Mouse (Mus musculus) kidney, embryonic 16.5 days (tissue): Measurements from ENCODE around the gene Dnajb2. TPM values are rescaled to one million over a fixed set of nuclear protein-coding genes. Genes with fewer than 3 reads are reported as not detected.

Experiments used
- ATAC-seq: fragments of 200-750 bp; cut with Nextera tagmentation; 2 replicates; pipeline ENCODE4 v1.8.0; 2017; ENCODE audit warnings: moderate TSS enrichment; ENCODE audit not compliant: low FRiP score, low TSS enrichment
- H3K27ac ChIP-seq: fragments of 300-500 bp; sonication (generic); 2 replicates; pipeline ENCODE4 v1.5.1; 2014; ENCODE audit warnings: low read length
- H3K27me3 ChIP-seq: fragments of 300-500 bp; sonication (generic); 2 replicates; pipeline ENCODE4 v1.6.1; 2014; ENCODE audit warnings: low read length, control low read depth, mixed read lengths; ENCODE audit not compliant: insufficient read depth
- H3K36me3 ChIP-seq: fragments of 300-500 bp; sonication (generic); 2 replicates; pipeline ENCODE4 v1.6.1; 2014; ENCODE audit warnings: low read length, control low read depth, mixed read lengths; ENCODE audit not compliant: insufficient read depth
- H3K4me1 ChIP-seq: fragments of 300-500 bp; sonication (generic); 2 replicates; pipeline ENCODE4 v1.6.1; 2014; ENCODE audit warnings: low read length, control low read depth, mixed read lengths; ENCODE audit not compliant: insufficient read depth
- H3K4me2 ChIP-seq: fragments of 300-500 bp; sonication (generic); replicated peaks from 2 replicates; pipeline ENCODE4 v1.6.1; 2014; ENCODE audit warnings: low read depth, low read length
- H3K4me3 ChIP-seq: fragments of 300-500 bp; sonication (generic); 2 replicates; pipeline ENCODE4 v1.5.1; 2014; ENCODE audit warnings: mild to moderate bottlenecking, low read length
- H3K9ac ChIP-seq: fragments of 300-500 bp; sonication (generic); replicated peaks from 2 replicates; pipeline ENCODE4 v1.6.1; 2014; ENCODE audit warnings: low read length
- H3K9me3 ChIP-seq: fragments of 300-500 bp; sonication (generic); 2 replicates; pipeline ENCODE4 v1.6.1; 2016; ENCODE audit warnings: low read length, control low read depth
- WGBS: fragments of 180-500 bp; shearing (Covaris S2); extraction: QIAGEN DNeasy Blood & Tissue Kit; methylation state at CpG from one replicate; pipeline ENCODE4 v1.1.7; 2014; 5-methylcytosine and 5-hydroxymethylcytosine counted together
- polyA plus RNA-seq: library from polyadenylated mRNA; unstranded; fragments of >200 nt; fragmentation: Nextera tagmentation; extraction: Ambion mirVana; gene quantifications from 2 replicates; pipeline ENCODE4 v1.2.1, GENCODE M21; 2015

Gene Dnajb2
- polyA plus RNA-seq, 1 experiment from 2014 or later, result 41.3 TPM

DNA sequence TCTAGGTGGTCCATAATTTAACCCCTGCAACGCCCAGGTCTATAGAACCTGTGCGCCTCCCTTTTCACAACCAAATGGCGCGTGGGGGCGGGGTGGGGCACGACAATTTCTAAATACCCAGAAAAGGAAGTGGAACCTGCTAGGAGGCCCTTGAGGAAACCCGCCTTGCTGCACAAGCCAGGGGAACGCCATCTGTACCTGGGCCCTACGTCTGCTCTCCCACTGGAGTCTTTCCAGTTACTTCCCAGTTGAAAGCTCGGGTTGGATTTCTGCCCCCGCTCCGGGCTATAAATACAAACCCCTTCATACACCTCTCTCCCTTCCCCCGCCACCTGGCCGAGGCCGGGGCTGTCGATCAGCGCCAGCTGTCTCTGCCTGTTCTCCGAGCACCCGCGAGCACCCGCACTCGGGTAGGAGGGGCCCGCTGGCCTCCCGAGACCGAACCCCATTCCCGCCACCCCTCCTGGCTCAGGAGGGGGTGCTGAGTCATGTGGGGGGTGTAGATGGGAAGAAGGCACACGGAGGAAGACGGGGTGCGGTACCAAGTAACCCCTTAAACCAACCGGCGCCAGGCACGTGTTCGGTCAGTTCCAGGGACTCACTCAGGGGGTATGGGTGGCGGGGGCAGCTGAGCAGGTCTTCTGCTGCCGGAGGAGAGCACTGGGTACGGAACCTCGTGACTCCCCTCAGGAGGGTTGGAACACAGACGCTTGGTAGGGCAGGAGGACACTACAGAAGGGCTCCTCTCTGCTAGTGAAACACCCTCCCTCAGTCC, 17.8 kb upstream of the Dnajb2 start:
- peak overlapping the region; percentile 99 for H3K4me2 ChIP-seq
- whole genome bisulfite sequencing, result 2% methylated on average over 38 of the region's 38 CpGs
- peaks cover 23% of the 10 kb centered on the region for H3K4me1 ChIP-seq
- peak; percentile 10; the same call in 1 of the 2 replicates for ATAC-seq
- H3K27ac ChIP-seq, result no peak overlapping the region; the same call in 1 of the 2 replicates
- H3K36me3 ChIP-seq, result peaks cover 20% of the 10 kb centered on the region
- H3K9ac ChIP-seq, result peak overlapping the region; percentile 68
- H3K4me3 ChIP-seq, result peak overlapping the region; percentile 54
- H3K27me3 ChIP-seq, result peaks cover 33% of the 10 kb centered on the region
- no peaks in the 10 kb centered on the region for H3K9me3 ChIP-seq

DNA sequence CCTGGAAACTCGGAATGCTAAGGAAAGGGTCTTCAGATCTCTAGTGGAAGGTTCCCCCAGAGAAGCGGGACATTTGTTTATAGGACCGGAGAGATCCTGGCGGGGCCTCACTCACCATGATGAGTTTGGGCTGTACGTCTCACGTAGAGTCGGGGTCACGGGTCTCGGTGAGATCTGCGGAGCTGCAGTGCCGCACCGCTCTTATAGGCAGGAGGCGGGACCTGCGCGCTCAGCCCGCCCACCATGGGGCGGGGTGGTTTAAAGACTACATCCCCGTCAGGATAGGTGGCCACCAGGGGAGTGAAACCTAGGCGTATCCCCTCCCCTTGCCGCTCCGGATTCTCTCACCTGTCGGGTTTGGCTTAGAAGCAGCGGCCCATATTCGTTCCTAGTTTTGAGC, 17.1 kb upstream of the Dnajb2 start:
- peak overlapping the region; percentile 54 for H3K4me3 ChIP-seq
- H3K9ac ChIP-seq, result peak overlapping the region; percentile 68
- H3K27me3 ChIP-seq, result peaks cover 33% of the 10 kb centered on the region
- H3K4me2 ChIP-seq, result peak overlapping the region; percentile 99
- H3K9me3 ChIP-seq, result no peaks in the 10 kb centered on the region
- H3K27ac ChIP-seq, result no peak overlapping the region
- H3K4me1 ChIP-seq, result peaks cover 16% of the 10 kb centered on the region
- peaks cover 13% of the 10 kb centered on the region for H3K36me3 ChIP-seq
- ATAC-seq, result peak; percentile 85
- under 1% methylated on average over 24 of the region's 24 CpGs for WGBS

DNA sequence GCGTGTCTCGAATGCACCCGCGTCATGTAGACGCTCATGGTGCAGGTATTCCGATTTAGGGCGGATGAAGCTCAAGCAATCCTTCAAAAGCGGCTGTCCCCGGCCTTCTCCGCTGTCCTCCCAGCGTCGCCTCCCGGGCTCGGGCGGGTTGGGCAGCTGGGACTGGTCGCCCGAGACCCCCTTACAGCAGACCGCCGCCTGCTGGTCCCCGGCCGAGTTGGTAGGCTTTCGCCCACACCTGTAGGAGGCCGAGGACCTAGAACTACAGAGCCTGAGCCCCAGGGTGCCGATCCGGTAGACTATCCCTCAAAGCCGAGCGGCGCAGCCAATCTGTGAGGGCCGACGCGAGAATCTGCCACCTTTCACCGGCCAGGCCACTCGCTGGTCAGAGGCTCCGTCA, 16.7 kb upstream of the Dnajb2 start, which contains the start of gene Tuba4a:
Gene Tuba4a, minus strand, starts transcription at position 335 of the 400 bp plus-strand sequence.
- Histone ChIP-seq H3K9ac (peak within 1 kb of the TSS; percentile 68), H3K9me3 (no peaks in the 10 kb centered on the region), H3K27ac (no peak within 1 kb of the TSS; the same call in 1 of the 2 replicates), H3K4me3 (peak within 1 kb of the TSS; percentile 54), H3K27me3 (peaks cover 33% of the 10 kb centered on the region), H3K36me3 (peaks cover 10% of the 10 kb centered on the region; the same call in 1 of the 2 replicates), H3K4me1 (peaks cover 14% of the 10 kb centered on the region), H3K4me2 (peak within 1 kb of the TSS; percentile 99)
- under 1% methylated on average over 34 of the region's 34 CpGs for WGBS
- ATAC-seq, result peak; percentile 67

DNA sequence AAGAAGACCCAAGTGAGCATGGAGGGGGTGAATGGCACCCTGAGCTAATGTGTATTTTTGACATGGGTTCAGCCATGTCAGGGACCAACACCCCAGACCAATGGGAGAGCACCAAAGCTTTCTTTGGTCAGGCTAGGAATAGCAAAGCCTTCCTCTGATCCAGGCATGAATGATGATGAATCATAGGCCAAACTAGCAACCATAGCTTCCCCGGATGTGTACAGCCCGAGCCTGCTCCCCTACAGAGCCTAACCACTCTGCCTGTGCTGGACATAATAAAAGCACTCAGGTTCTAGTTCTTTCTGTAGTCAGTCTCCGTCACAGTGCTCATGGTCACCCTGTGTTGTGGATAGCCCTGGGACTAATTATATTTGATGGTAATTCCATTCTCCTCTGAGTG, 14.7 kb upstream of the Dnajb2 start:
- Histone ChIP-seq H3K9me3 (no peaks in the 10 kb centered on the region), H3K27me3 (peaks cover 33% of the 10 kb centered on the region), H3K4me1 (peaks cover 11% of the 10 kb centered on the region; the same call in 1 of the 2 replicates), H3K9ac (no peak overlapping the region), H3K4me2 (no peak overlapping the region), H3K27ac (no peak overlapping the region), H3K4me3 (no peak overlapping the region), H3K36me3 (no peaks in the 10 kb centered on the region)
- ATAC-seq, result no peak
- WGBS, result 78% methylated on average over 3 of the region's 3 CpGs

GRCm38 (mm10) chr1:75222926-75223325, 13.3 kb upstream of the Dnajb2 start:
- Histone ChIP-seq H3K36me3 (no peaks in the 10 kb centered on the region), H3K4me1 (peaks cover 11% of the 10 kb centered on the region; the same call in 1 of the 2 replicates), H3K4me2 (no peak overlapping the region), H3K27me3 (peaks cover 28% of the 10 kb centered on the region), H3K9ac (no peak overlapping the region), H3K4me3 (no peak overlapping the region), H3K9me3 (no peaks in the 10 kb centered on the region), H3K27ac (no peak overlapping the region)
- 75% methylated on average over 6 of the region's 6 CpGs for WGBS
- ATAC-seq, result no peak

GRCm38 (mm10) chr1:75223532-75223931, 12.7 kb upstream of the Dnajb2 start:
- ATAC-seq, result no peak
- H3K4me3 ChIP-seq, result no peak overlapping the region
- H3K4me2 ChIP-seq, result no peak overlapping the region

DNA sequence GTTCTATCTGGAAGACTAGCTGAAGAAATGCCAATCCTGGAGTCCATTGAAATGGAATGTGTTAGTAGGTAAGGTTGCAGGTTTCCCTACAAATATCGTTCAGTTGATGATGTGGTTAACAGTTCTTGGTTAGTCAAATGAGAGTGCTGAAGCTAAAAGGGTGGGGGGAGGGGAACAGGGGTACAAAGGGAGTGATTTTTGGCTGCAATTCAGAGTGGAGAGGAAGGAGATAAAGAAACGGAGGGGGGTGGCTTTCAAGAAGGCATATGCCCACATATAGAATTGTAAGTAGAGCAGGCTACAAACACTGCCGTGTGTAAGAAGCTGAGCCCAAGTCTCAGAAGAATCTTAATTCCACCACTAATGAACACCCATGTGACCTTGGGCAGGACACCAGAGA, 10.7 kb upstream of the Dnajb2 start:
- WGBS, result 80% methylated on average over 3 of the region's 3 CpGs
- H3K9me3 ChIP-seq, result no peaks in the 10 kb centered on the region

More at GRCm38 (mm10) chr1:75223532-75223931, 12.7 kb upstream of the Dnajb2 start:
- H3K4me1 ChIP-seq, result peaks cover 7% of the 10 kb centered on the region; the same call in 1 of the 2 replicates
- 59% methylated on average over 6 of the region's 6 CpGs for WGBS
- no peak overlapping the region for H3K9ac ChIP-seq
- H3K27me3 ChIP-seq, result peaks cover 22% of the 10 kb centered on the region
- no peaks in the 10 kb centered on the region for H3K9me3 ChIP-seq
- no peak overlapping the region for H3K27ac ChIP-seq
- H3K36me3 ChIP-seq, result no peaks in the 10 kb centered on the region

GRCm38 (mm10) chr1:75226138-75226537, 10.1 kb upstream of the Dnajb2 start:
- H3K36me3 ChIP-seq, result no peaks in the 10 kb centered on the region
- H3K9me3 ChIP-seq, result no peaks in the 10 kb centered on the region
- H3K4me2 ChIP-seq, result no peak overlapping the region
- WGBS, result 46% methylated on average over 2 of the region's 2 CpGs
- H3K4me1 ChIP-seq, result no peaks in the 10 kb centered on the region
- no peak overlapping the region for H3K4me3 ChIP-seq
- no peak for ATAC-seq
- H3K27me3 ChIP-seq, result peaks cover 4% of the 10 kb centered on the region
- no peak overlapping the region for H3K9ac ChIP-seq
- no peak overlapping the region for H3K27ac ChIP-seq

More for the DNA sequence above, 10.7 kb upstream of the Dnajb2 start:
- peaks cover 11% of the 10 kb centered on the region for H3K27me3 ChIP-seq
- H3K27ac ChIP-seq, result no peak overlapping the region
- no peaks in the 10 kb centered on the region for H3K4me1 ChIP-seq
- no peak overlapping the region for H3K4me3 ChIP-seq
- no peak overlapping the region for H3K9ac ChIP-seq
- ATAC-seq, result no peak
- H3K4me2 ChIP-seq, result no peak overlapping the region
- no peaks in the 10 kb centered on the region for H3K36me3 ChIP-seq

DNA sequence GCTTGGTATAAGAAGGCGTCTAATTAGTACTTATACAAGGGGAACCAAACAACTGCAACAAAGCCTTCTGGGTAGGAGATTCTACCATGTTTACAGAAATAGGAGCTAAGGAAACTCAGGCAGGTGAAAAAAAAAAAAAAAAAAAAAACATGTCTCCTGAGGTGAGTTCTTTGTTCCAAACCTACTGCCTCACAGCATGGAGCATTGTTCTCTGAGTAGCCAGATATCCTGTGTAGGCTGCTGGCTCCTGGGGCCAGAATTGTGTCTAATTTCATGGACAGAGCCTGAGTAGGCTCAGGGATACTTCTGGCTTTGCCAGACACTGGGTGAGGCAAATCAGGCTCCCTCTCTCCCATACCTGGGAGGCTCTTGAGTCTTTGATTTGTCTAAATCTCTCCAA, 8.6 kb upstream of the Dnajb2 start:
- Histone ChIP-seq H3K36me3 (no peaks in the 10 kb centered on the region), H3K4me2 (no peak overlapping the region), H3K9ac (no peak overlapping the region), H3K27ac (no peak overlapping the region), H3K27me3 (no peaks in the 10 kb centered on the region), H3K4me1 (no peaks in the 10 kb centered on the region), H3K9me3 (no peaks in the 10 kb centered on the region), H3K4me3 (no peak overlapping the region)
- no peak for ATAC-seq
- 85% methylated on average over 1 of the region's 1 CpGs for WGBS

GRCm38 (mm10) chr1:75229158-75229557, 7.0 kb upstream of the Dnajb2 start:
- no peak overlapping the region for H3K9ac ChIP-seq
- no peaks in the 10 kb centered on the region for H3K4me1 ChIP-seq
- no peaks in the 10 kb centered on the region for H3K27me3 ChIP-seq
- H3K4me3 ChIP-seq, result no peak overlapping the region
- no peak overlapping the region for H3K27ac ChIP-seq
- WGBS, result 74% methylated on average over 4 of the region's 4 CpGs
- no peaks in the 10 kb centered on the region for H3K36me3 ChIP-seq
- ATAC-seq, result no peak
- no peak overlapping the region for H3K4me2 ChIP-seq
- H3K9me3 ChIP-seq, result no peaks in the 10 kb centered on the region
